Mouse (Mus musculus) small intestine, adult 2 months (tissue): ENCODE measurements at regions not wholly inside any gene's neighbourhood (a gene's known extent, or its start where the extent isn't known, plus 50 kb on each side); places are given as distances from the start of the nearest gene placed in this dataset.

Source experiments
- H3K27ac ChIP-seq: fragments of 200-500 bp; 2 replicates; pipeline ENCODE4 v1.5.1; 2012; ENCODE audit warnings: low read depth, low read length, control low read depth, inconsistent platforms; ENCODE audit not compliant: insufficient read depth
- H3K27me3 ChIP-seq: fragments of 200-500 bp; 2 replicates; pipeline ENCODE4 v1.6.1; 2012; ENCODE audit warnings: mild to moderate bottlenecking, moderate library complexity, low read length, inconsistent platforms; ENCODE audit not compliant: control insufficient read depth, insufficient read depth
- H3K36me3 ChIP-seq: fragments of 200-500 bp; 2 replicates; pipeline ENCODE4 v1.6.1; 2012; ENCODE audit warnings: mild to moderate bottlenecking, low read length, control low read depth, inconsistent platforms; ENCODE audit not compliant: control insufficient read depth, insufficient read depth
- H3K4me1 ChIP-seq: fragments of 200-500 bp; 2 replicates; pipeline ENCODE4 v1.6.1; 2012; ENCODE audit warnings: low read length, inconsistent platforms, mixed read lengths; ENCODE audit not compliant: control insufficient read depth, insufficient read depth, insufficient read length
- H3K4me3 ChIP-seq: fragments of 200-500 bp; 2 replicates; pipeline ENCODE4 v1.5.1; 2012; ENCODE audit warnings: low read depth, mild to moderate bottlenecking, control low read depth, inconsistent platforms, low read length, moderate library complexity
- CTCF ChIP-seq: fragments of 200-500 bp; IDR thresholded peaks from 2 replicates; pipeline ENCODE4 v1.5.1; 2012; ENCODE audit warnings: low read depth, mild to moderate bottlenecking, control low read depth, inconsistent platforms, low read length, moderate library complexity, mixed read lengths; ENCODE audit not compliant: insufficient replicate concordance, insufficient read length; ENCODE audit errors: extremely low read depth
- POLR2A ChIP-seq: fragments of 200-500 bp; IDR thresholded peaks from 2 replicates; pipeline ENCODE4 v1.6.1; 2012; ENCODE audit warnings: low read depth, mild to moderate bottlenecking, control low read depth, inconsistent platforms, low read length, moderate library complexity
- WGBS: fragments of 180-500 bp; shearing (Covaris S2); methylation state at CpG from one replicate; pipeline ENCODE4 v1.1.7; 2018; 5-methylcytosine and 5-hydroxymethylcytosine counted together

DNA sequence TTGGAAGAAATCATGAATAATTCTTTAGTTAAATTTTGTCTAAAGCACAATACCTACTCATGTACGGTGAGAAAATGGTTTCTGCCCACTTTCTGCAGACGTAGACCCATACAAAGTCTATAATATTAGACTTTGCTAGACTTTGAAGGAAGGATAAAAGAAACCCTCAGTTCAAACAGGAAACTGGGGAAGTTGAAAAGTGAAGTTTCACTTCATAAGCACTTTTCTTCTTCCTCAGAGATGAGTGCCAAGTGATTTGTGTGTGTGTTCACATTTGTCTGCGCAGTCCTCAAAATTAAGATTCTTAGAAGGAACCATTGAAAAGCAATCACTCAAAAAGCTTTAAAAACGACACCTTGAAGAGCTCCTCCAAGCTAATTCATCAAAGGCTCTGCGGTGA is 500.2 kb upstream of the A1bg start:
- Histone ChIP-seq H3K4me1 (no peaks in the 10 kb centered on the region), H3K36me3 (no peaks in the 10 kb centered on the region), H3K27ac (no peak overlapping the region), H3K4me3 (no peak overlapping the region), H3K27me3 (no peaks in the 10 kb centered on the region)
- WGBS = 87% methylated on average over 5 of the region's 5 CpGs
- TF ChIP-seq POLR2A = no peak
- no peak for TF ChIP-seq CTCF

GRCm38 (mm10) chr15:61417506-61417905 is 494.7 kb upstream of the A1bg start:
- TF ChIP-seq POLR2A (no peak), CTCF (no peak)
- no peaks in the 10 kb centered on the region for H3K36me3 ChIP-seq
- 91% methylated on average over 2 of the region's 2 CpGs for WGBS
- no peaks in the 10 kb centered on the region for H3K27me3 ChIP-seq
- no peak overlapping the region for H3K27ac ChIP-seq
- no peaks in the 10 kb centered on the region for H3K4me1 ChIP-seq
- H3K4me3 ChIP-seq = no peak overlapping the region

GRCm38 (mm10) chr15:61416841-61417240 is 494.0 kb upstream of the A1bg start:
- no peaks in the 10 kb centered on the region for H3K4me1 ChIP-seq
- H3K27ac ChIP-seq = no peak overlapping the region
- no peaks in the 10 kb centered on the region for H3K27me3 ChIP-seq
- H3K4me3 ChIP-seq = no peak overlapping the region
- TF ChIP-seq CTCF = no peak
- H3K36me3 ChIP-seq = no peaks in the 10 kb centered on the region
- 88% methylated on average over 3 of the region's 3 CpGs for WGBS

GRCm38 (mm10) chr15:61415626-61416025 is 492.8 kb upstream of the A1bg start:
- no peaks in the 10 kb centered on the region for H3K27me3 ChIP-seq
- WGBS = 41% methylated on average over 1 of the region's 1 CpGs
- H3K36me3 ChIP-seq = no peaks in the 10 kb centered on the region
- no peak overlapping the region for H3K27ac ChIP-seq
- no peaks in the 10 kb centered on the region for H3K4me1 ChIP-seq
- TF ChIP-seq POLR2A (no peak), CTCF (no peak)
- no peak overlapping the region for H3K4me3 ChIP-seq

DNA sequence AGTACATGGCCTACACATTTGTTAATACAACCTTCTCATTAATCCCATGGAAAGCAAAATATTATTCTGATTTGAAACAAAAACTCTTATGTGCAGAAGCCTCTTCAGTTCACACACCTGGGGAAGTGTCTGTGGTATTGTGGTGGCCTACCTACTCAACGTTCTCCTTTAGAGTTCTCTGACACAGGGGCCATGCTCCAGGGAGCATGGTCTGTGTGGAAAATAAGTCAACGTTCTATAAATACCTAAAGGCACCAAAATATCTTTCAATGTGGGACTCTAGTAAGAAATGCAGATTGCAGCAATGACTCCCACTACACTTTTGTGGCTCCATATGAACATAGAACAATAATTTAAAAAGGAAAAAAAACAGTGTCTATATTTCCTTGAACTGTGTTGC is 489.0 kb upstream of the A1bg start:
- TF ChIP-seq CTCF = no peak
- no peak for TF ChIP-seq POLR2A
- no peaks in the 10 kb centered on the region for H3K36me3 ChIP-seq
- WGBS = 80% methylated on average over 2 of the region's 2 CpGs
- H3K4me3 ChIP-seq = no peak overlapping the region
- H3K27ac ChIP-seq = no peak overlapping the region
- H3K27me3 ChIP-seq = no peaks in the 10 kb centered on the region
- no peaks in the 10 kb centered on the region for H3K4me1 ChIP-seq

- Histone ChIP-seq H3K4me3 (no peak overlapping the region), H3K4me1 (no peaks in the 10 kb centered on the region), H3K27ac (no peak overlapping the region), H3K36me3 (no peaks in the 10 kb centered on the region), H3K27me3 (no peaks in the 10 kb centered on the region)
- no peak for TF ChIP-seq CTCF
- no peak for TF ChIP-seq POLR2A
- 80% methylated on average over 2 of the region's 2 CpGs for WGBS
These were observed 488.0 kb upstream of the A1bg start for GRCm38 (mm10) chr15:61410789-61411188.

DNA sequence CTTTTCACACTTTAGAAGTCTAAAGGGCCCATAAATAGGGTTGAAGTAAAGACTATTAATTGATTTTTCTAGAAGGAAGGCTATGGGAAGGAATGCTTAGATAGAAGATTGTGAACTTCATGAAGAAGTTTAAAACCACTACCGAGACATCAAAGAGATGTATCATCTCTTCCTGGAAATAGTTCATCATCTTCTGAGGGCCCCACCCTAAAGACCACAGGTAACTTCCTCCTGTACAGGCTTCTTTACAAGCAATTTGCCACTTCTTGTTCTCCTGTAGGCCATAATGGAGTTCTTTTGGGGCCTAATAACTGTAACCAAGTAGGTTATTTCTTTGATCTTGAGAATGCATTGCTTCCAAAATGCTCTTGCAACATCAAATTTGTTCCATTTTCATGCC is 485.8 kb upstream of the A1bg start:
- no peak overlapping the region for H3K27ac ChIP-seq
- 90% methylated on average over 1 of the region's 1 CpGs for WGBS

DNA sequence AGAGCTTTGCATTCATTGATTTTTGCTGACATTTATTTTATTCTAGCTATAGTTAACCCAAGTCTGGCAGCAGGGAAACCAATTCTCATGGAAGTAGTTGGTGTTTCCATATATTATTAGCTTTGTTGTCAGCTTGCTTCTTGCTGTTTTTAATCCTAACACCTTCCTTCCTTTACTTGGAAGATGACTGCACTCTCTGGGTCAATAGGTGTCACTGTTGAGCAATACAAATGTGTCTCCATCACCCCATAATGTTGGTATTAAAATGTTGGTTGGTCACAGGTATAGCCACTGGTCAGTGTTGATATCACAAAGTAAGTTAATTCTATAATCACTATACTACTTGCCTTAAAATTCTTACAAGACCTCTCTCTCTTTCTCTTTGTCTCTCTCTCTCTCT is 477.9 kb upstream of the A1bg start:
- Histone ChIP-seq H3K27ac (no peak overlapping the region), H3K4me3 (no peak overlapping the region), H3K4me1 (no peaks in the 10 kb centered on the region), H3K27me3 (no peaks in the 10 kb centered on the region), H3K36me3 (no peaks in the 10 kb centered on the region)
- TF ChIP-seq CTCF (no peak), POLR2A (no peak)

More for the DNA sequence above, 485.8 kb upstream of the A1bg start:
- Histone ChIP-seq H3K4me1 (no peaks in the 10 kb centered on the region), H3K36me3 (no peaks in the 10 kb centered on the region), H3K27me3 (no peaks in the 10 kb centered on the region), H3K4me3 (no peak overlapping the region)
- TF ChIP-seq CTCF = no peak
- no peak for TF ChIP-seq POLR2A
